Comparison of ENCODE assay signal across 14 mouse cellular contexts in genomic region chr10:105802132-105802531, GRCm38 (mm10).
"Had no signal": no experiment of that assay in that cellular context is flagged by ENCODE, and none has a peak within 500 bp of the region (broad histone marks: within the 10 kb centered on the region; RNA-seq: fewer than 3 reads in every experiment).

No protein-coding gene starts in this region.

- H3K27ac ChIP-seq: limb, embryonic 15.5 days; liver, embryonic 12.5 days; lung, embryonic 15.5 days; macrophage; midbrain, embryonic 13.5 days; neural tube, embryonic 15.5 days; stomach, embryonic 15.5 days had no signal

- H3K4me1 ChIP-seq: midbrain, embryonic 13.5 days; neural tube, embryonic 15.5 days; stomach, embryonic 15.5 days had no signal

- H3K36me3 ChIP-seq: limb, embryonic 15.5 days; liver, embryonic 12.5 days; lung, embryonic 15.5 days; midbrain, embryonic 13.5 days; neural tube, embryonic 15.5 days; stomach, embryonic 15.5 days had no signal

- DNase-seq: kidney, postnatal 10 days; left cerebral cortex, postnatal 4 days; lung, postnatal 14 days; spleen, adult 18-20 months; thymus, adult 2 months; thymus, postnatal 25 days had no signal

- H3K9ac ChIP-seq: limb, embryonic 15.5 days; liver, embryonic 12.5 days; lung, embryonic 15.5 days; midbrain, embryonic 13.5 days; neural tube, embryonic 15.5 days; stomach, embryonic 15.5 days had no signal

- H3K27me3 ChIP-seq: limb, embryonic 15.5 days; liver, embryonic 12.5 days; midbrain, embryonic 13.5 days; neural tube, embryonic 15.5 days; stomach, embryonic 15.5 days had no signal

- H3K9me3 ChIP-seq: limb, embryonic 15.5 days; liver, embryonic 12.5 days; lung, embryonic 15.5 days; midbrain, embryonic 13.5 days; neural tube, embryonic 15.5 days; stomach, embryonic 15.5 days had no signal

- H3K4me3 ChIP-seq: limb, embryonic 15.5 days; liver, embryonic 12.5 days; lung, embryonic 15.5 days; midbrain, embryonic 13.5 days; myocyte; neural tube, embryonic 15.5 days; stomach, embryonic 15.5 days had no signal
